Mouse (Mus musculus) kidney, adult 2 months (tissue): ENCODE measurements around the gene Bicra. TPM values are rescaled to one million over a fixed set of nuclear protein-coding genes. Genes with fewer than 3 reads are reported as not detected.

Source experiments
- DNase-seq: peaks from one replicate; pipeline ENCODE4 v3.0.0; 2021
- H3K27ac ChIP-seq: fragments of 200-500 bp; 2 replicates; pipeline ENCODE4 v1.5.1; 2012; ENCODE audit warnings: low read depth, low read length, control low read depth, inconsistent platforms; ENCODE audit not compliant: insufficient read depth
- H3K27me3 ChIP-seq: fragments of 200-500 bp; replicated peaks from 2 replicates; pipeline ENCODE4 v1.6.1; 2012; ENCODE audit warnings: mild to moderate bottlenecking, moderate library complexity, low read length, inconsistent platforms; ENCODE audit not compliant: control insufficient read depth, insufficient read depth
- H3K36me3 ChIP-seq: fragments of 200-500 bp; 2 replicates; pipeline ENCODE4 v1.6.1; 2012; ENCODE audit warnings: mild to moderate bottlenecking, moderate library complexity, low read length, inconsistent platforms; ENCODE audit not compliant: control insufficient read depth, insufficient read depth
- H3K4me1 ChIP-seq: fragments of 200-500 bp; 2 replicates; pipeline ENCODE4 v1.6.1; 2011; ENCODE audit warnings: low read length; ENCODE audit not compliant: control insufficient read depth, insufficient read depth
- H3K4me3 ChIP-seq: fragments of 200-500 bp; 2 replicates; pipeline ENCODE4 v1.5.1; 2011; ENCODE audit warnings: mild to moderate bottlenecking, low read depth, low read length, control low read depth; ENCODE audit not compliant: insufficient read depth
- CTCF ChIP-seq: fragments of 200-500 bp; conservative IDR thresholded peaks from 2 replicates; pipeline ENCODE4 v1.5.1; 2011; ENCODE audit warnings: low read depth, mild to moderate bottlenecking, control low read depth, low read length, moderate library complexity, mixed read lengths; ENCODE audit not compliant: insufficient read depth, insufficient read length
- POLR2A ChIP-seq: fragments of 200-500 bp; IDR thresholded peaks from one replicate; pipeline ENCODE4 v1.6.1; 2011; ENCODE audit warnings: low read depth, low read length, control low read depth
- WGBS: fragments of 180-500 bp; shearing (Covaris S2); methylation state at CpG from one replicate; pipeline ENCODE4 v1.1.7; 2018; 5-methylcytosine and 5-hydroxymethylcytosine counted together
- polyA plus RNA-seq: library from polyadenylated mRNA; depleted of rRNA; stranded (reverse); fragments of >200 nt; gene quantifications from 2 replicates; pipeline ENCODE4 v1.2.3, GENCODE M21; 2012

The Bicra gene
- polyA plus RNA-seq, 1 experiment, result 8.6 TPM

- under 1% methylated on average over 19 of the region's 20 CpGs for WGBS
- no peak for TF ChIP-seq CTCF
- TF ChIP-seq POLR2A, result peak; percentile 62
- Histone ChIP-seq H3K27ac (peak overlapping the region; percentile 50), H3K36me3 (no peaks in the 10 kb centered on the region), H3K4me1 (peaks cover 29% of the 10 kb centered on the region; the same call in 1 of the 2 replicates), H3K4me3 (peak overlapping the region; percentile 68), H3K27me3 (no peaks in the 10 kb centered on the region)
- DNase-seq, result peak; percentile 99
Measured at GRCm38 (mm10) chr7:16048164-16048564, 443 bp upstream of the Bicra start.

GRCm38 (mm10) chr7:16046481-16047337 lies 1.0 kb downstream of the Bicra start:
- H3K27me3 ChIP-seq, result no peaks in the 10 kb centered on the region
- peak overlapping the region; percentile 82 for H3K27ac ChIP-seq
- peaks cover 30% of the 10 kb centered on the region; the same call in 1 of the 2 replicates for H3K4me1 ChIP-seq
- DNase-seq, result peak; percentile 88
- H3K4me3 ChIP-seq, result peak overlapping the region; percentile 81
- TF ChIP-seq POLR2A, result no peak
- TF ChIP-seq CTCF, result no peak
- H3K36me3 ChIP-seq, result no peaks in the 10 kb centered on the region
- WGBS, result under 1% methylated on average over 46 of the region's 46 CpGs

- Histone ChIP-seq H3K27ac (peak overlapping the region; percentile 82), H3K36me3 (no peaks in the 10 kb centered on the region), H3K27me3 (no peaks in the 10 kb centered on the region), H3K4me3 (peak overlapping the region; percentile 81), H3K4me1 (peaks cover 32% of the 10 kb centered on the region; the same call in 1 of the 2 replicates)
- 2% methylated on average over 7 of the region's 7 CpGs for WGBS
- no peak for TF ChIP-seq CTCF
- TF ChIP-seq POLR2A, result no peak
- DNase-seq, result peak; percentile 71
Measured at GRCm38 (mm10) chr7:16046101-16046480, 1.6 kb downstream of the Bicra start.

- Histone ChIP-seq H3K27ac (peak overlapping the region; percentile 82), H3K4me3 (no peak overlapping the region), H3K36me3 (no peaks in the 10 kb centered on the region), H3K27me3 (no peaks in the 10 kb centered on the region), H3K4me1 (peaks cover 38% of the 10 kb centered on the region; the same call in 1 of the 2 replicates)
- 41% methylated on average over 2 of the region's 2 CpGs for WGBS
- no peak for DNase-seq
- no peak for TF ChIP-seq CTCF
- TF ChIP-seq POLR2A, result no peak
Measured at GRCm38 (mm10) chr7:16045538-16045937, 2.2 kb downstream of the Bicra start.

- peak overlapping the region; percentile 10; the same call in 1 of the 2 replicates for H3K27ac ChIP-seq
- WGBS, result 37% methylated on average over 5 of the region's 5 CpGs
Measured at GRCm38 (mm10) chr7:16044531-16044930, 3.2 kb downstream of the Bicra start.

GRCm38 (mm10) chr7:16043861-16044435 lies 3.8 kb downstream of the Bicra start:
- peak; percentile 25 for DNase-seq
- H3K36me3 ChIP-seq, result no peaks in the 10 kb centered on the region
- TF ChIP-seq POLR2A (no peak), CTCF (no peak)
- WGBS, result 38% methylated on average over 3 of the region's 3 CpGs
- no peak overlapping the region for H3K4me3 ChIP-seq
- H3K27me3 ChIP-seq, result no peaks in the 10 kb centered on the region
- H3K4me1 ChIP-seq, result peaks cover 34% of the 10 kb centered on the region; the same call in 1 of the 2 replicates
- H3K27ac ChIP-seq, result peak overlapping the region; percentile 72

More at GRCm38 (mm10) chr7:16044531-16044930, 3.2 kb downstream of the Bicra start:
- no peak for TF ChIP-seq CTCF
- DNase-seq, result no peak
- H3K27me3 ChIP-seq, result no peaks in the 10 kb centered on the region
- no peaks in the 10 kb centered on the region for H3K36me3 ChIP-seq
- H3K4me1 ChIP-seq, result peaks cover 38% of the 10 kb centered on the region; the same call in 1 of the 2 replicates
- H3K4me3 ChIP-seq, result no peak overlapping the region

GRCm38 (mm10) chr7:16042850-16043775 lies 4.6 kb downstream of the Bicra start:
- 40% methylated on average over 10 of the region's 10 CpGs for WGBS
- TF ChIP-seq CTCF (no peak), POLR2A (no peak)
- H3K27me3 ChIP-seq, result no peaks in the 10 kb centered on the region
- no peaks in the 10 kb centered on the region for H3K36me3 ChIP-seq
- peaks cover 32% of the 10 kb centered on the region; the same call in 1 of the 2 replicates for H3K4me1 ChIP-seq
- H3K27ac ChIP-seq, result peak overlapping the region; percentile 72
- no peak overlapping the region for H3K4me3 ChIP-seq
- peak; percentile 33 for DNase-seq
